Mouse (Mus musculus): ENCODE results near the gene Hrh2. TPM values are rescaled to one million over a fixed set of nuclear protein-coding genes. Genes with fewer than 3 reads are reported as not detected.

Hrh2 gene
- polyA plus RNA-seq, 1 experiment from 2014 or later = not detected

GRCm38 (mm10) chr13:54280366-54280765 is 88.4 kb downstream of the Hrh2 start:
- no peak overlapping the region for H3K9ac ChIP-seq
- no peak overlapping the region for H3K4me2 ChIP-seq
- no peak overlapping the region for H3K4me3 ChIP-seq
- peaks cover 6% of the 10 kb centered on the region for H3K4me1 ChIP-seq
- peaks cover 12% of the 10 kb centered on the region; the same call in 1 of the 2 replicates for H3K27me3 ChIP-seq
- H3K9me3 ChIP-seq = no peaks in the 10 kb centered on the region
- H3K27ac ChIP-seq = no peak overlapping the region
- H3K36me3 ChIP-seq = no peaks in the 10 kb centered on the region
- ATAC-seq (ENCODE audit: insufficient number of reproducible peaks, low FRiP score, low TSS enrichment, low read depth) = no peak
- 73% methylated on average over 7 of the region's 7 CpGs for WGBS

- Histone ChIP-seq H3K27me3 (peaks cover 12% of the 10 kb centered on the region; the same call in 1 of the 2 replicates), H3K36me3 (no peaks in the 10 kb centered on the region), H3K4me2 (no peak overlapping the region), H3K9ac (no peak overlapping the region), H3K27ac (no peak overlapping the region), H3K4me3 (no peak overlapping the region), H3K4me1 (peaks cover 6% of the 10 kb centered on the region), H3K9me3 (no peaks in the 10 kb centered on the region)
- WGBS = 70% methylated on average over 7 of the region's 7 CpGs
- no peak for ATAC-seq (ENCODE audit: insufficient number of reproducible peaks, low FRiP score, low TSS enrichment, low read depth)
Observed at GRCm38 (mm10) chr13:54281149-54281548, 89.2 kb downstream of the Hrh2 start.

- Histone ChIP-seq H3K27ac (no peak overlapping the region), H3K4me1 (peaks cover 6% of the 10 kb centered on the region), H3K9ac (no peak overlapping the region), H3K4me3 (no peak overlapping the region), H3K36me3 (no peaks in the 10 kb centered on the region), H3K4me2 (no peak overlapping the region), H3K27me3 (peaks cover 12% of the 10 kb centered on the region; the same call in 1 of the 2 replicates), H3K9me3 (no peaks in the 10 kb centered on the region)
- no peak for ATAC-seq (ENCODE audit: insufficient number of reproducible peaks, low FRiP score, low TSS enrichment, low read depth)
- 19% methylated on average over 8 of the region's 8 CpGs for WGBS
Observed at GRCm38 (mm10) chr13:54281623-54282022, 89.7 kb downstream of the Hrh2 start.

- 14% methylated on average over 17 of the region's 17 CpGs for WGBS
- no peak for ATAC-seq (ENCODE audit: insufficient number of reproducible peaks, low FRiP score, low TSS enrichment, low read depth)
- no peak overlapping the region for H3K9ac ChIP-seq
- no peaks in the 10 kb centered on the region for H3K9me3 ChIP-seq
- H3K4me2 ChIP-seq = peak overlapping the region; percentile 38
- peaks cover 6% of the 10 kb centered on the region for H3K4me1 ChIP-seq
- peaks cover 12% of the 10 kb centered on the region; the same call in 1 of the 2 replicates for H3K27me3 ChIP-seq
- no peaks in the 10 kb centered on the region for H3K36me3 ChIP-seq
- H3K4me3 ChIP-seq = no peak overlapping the region
- H3K27ac ChIP-seq = no peak overlapping the region
Observed at GRCm38 (mm10) chr13:54282149-54282860, 90.4 kb downstream of the Hrh2 start.

GRCm38 (mm10) chr13:54282861-54283206 is 90.9 kb downstream of the Hrh2 start:
- H3K27ac ChIP-seq = no peak overlapping the region
- WGBS = 2% methylated on average over 10 of the region's 10 CpGs
- no peaks in the 10 kb centered on the region for H3K9me3 ChIP-seq
- peaks cover 6% of the 10 kb centered on the region for H3K4me1 ChIP-seq
- peaks cover 12% of the 10 kb centered on the region; the same call in 1 of the 2 replicates for H3K27me3 ChIP-seq
- H3K36me3 ChIP-seq = no peaks in the 10 kb centered on the region
- no peak overlapping the region for H3K4me3 ChIP-seq
- no peak overlapping the region for H3K9ac ChIP-seq
- no peak for ATAC-seq (ENCODE audit: insufficient number of reproducible peaks, low FRiP score, low TSS enrichment, low read depth)
- peak overlapping the region; percentile 38 for H3K4me2 ChIP-seq

Other genes starting within 250 kb of the Hrh2 start
- gene Drd1, start 136.4 kb upstream of the Hrh2 start, polyA plus RNA-seq (2015; fragmentation: Nextera tagmentation; extraction: Ambion mirVana) = 0.16 and 0.28 TPM in 2 replicates
- gene Sfxn1, start 120.3 kb upstream of the Hrh2 start, polyA plus RNA-seq (2015; fragmentation: Nextera tagmentation; extraction: Ambion mirVana) = 41.3 and 46.3 TPM in 2 replicates
- gene Cplx2, start 179.2 kb downstream of the Hrh2 start, polyA plus RNA-seq (2015; fragmentation: Nextera tagmentation; extraction: Ambion mirVana) = 3.9 and 4.1 TPM in 2 replicates

Measured in limb, embryonic 15.5 days (tissue).